Mouse (Mus musculus) NIH3T3 (cell line): ENCODE measurements around the gene Cacna1h.
A peak's percentile ranks its signal among the peaks of the same experiment; 100 is the strongest.

Experiments used
- DNase-seq: peaks from one replicate; pipeline ENCODE4 v3.0.0-alpha.2; 2012; ENCODE audit warnings: low read depth

Cacna1h gene

DNA sequence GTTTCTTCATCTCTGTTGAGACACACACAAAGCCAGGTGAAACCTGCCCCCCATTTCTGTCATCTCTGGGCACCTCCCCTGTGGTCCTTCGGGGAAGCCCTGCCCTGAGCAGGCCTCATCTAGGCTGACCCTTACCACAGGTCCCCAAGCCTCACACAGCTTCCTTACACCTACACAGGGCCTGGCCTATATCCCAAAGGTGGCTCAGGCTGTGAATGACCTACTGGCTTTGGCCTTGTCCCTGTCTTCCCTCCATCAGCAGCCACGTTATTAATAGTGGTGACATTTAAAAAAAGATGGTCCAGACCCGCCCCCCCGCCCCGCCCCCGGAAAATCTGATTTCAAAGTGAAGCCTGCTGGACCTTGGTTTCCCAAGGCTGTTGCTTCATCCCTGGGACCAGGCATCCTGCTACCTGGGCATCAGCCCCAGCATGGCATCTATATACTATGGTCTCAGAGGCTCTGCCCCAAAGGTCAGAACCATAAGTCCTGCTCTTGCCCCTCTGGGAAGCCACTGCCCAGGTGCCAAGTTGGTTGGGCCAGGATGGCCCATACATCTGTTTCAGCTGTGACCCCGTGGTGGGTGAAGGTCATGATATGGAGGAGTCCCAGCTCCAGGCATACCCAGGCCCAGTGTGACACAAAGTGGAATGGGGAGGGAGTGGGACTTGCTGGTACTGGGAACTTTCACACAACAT lies 25.1 kb downstream of the Cacna1h start:
- no peak for DNase-seq

DNA sequence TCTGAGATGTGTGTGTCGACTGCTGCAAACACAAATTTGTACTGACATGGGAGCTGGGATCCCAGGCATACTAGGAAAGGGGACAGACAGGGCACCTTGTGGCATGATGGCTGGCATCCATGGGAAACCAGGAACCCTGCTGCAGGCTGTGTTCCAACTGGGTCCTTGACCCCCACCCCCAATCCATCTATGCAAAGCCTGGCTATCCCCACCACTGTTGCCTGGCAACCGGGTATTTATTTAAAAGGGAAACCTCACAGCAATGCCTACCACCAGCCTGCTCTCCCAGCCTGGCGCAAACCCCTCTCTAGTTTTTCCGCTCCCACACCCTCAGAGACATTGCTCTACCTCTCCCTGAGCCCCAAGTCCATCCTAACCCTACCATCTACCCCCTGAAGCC lies 26.2 kb downstream of the Cacna1h start:
- no peak for DNase-seq

DNA sequence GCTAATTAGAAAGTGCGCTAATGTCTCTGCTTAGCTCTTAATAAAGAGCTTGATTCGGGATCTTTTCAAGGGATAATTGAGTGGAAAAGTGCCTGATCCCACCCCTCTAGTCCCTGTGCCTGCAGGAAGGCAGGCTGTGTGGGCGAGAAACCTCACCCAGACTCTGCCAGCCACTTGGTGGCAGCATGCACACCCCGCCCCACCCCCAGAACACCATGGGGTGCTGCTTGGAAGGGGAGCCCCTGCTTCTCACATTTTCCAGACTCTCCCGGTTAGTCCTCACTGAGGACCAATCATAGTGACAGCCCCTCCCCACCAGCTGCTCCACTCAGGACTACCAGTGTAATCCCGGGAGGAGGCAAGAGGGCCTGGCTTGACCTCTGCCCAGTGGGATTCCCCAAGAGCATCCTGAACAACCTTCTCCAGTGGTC lies 27.6 kb downstream of the Cacna1h start:
- no peak for DNase-seq

- peak; percentile 36 for DNase-seq
Observed at GRCm38 (mm10) chr17:25405224-25405895, 28.2 kb downstream of the Cacna1h start.

GRCm38 (mm10) chr17:25404190-25404589 lies 29.4 kb downstream of the Cacna1h start:
- DNase-seq: no peak

GRCm38 (mm10) chr17:25402224-25402623 lies 31.4 kb downstream of the Cacna1h start:
- no peak for DNase-seq

DNA sequence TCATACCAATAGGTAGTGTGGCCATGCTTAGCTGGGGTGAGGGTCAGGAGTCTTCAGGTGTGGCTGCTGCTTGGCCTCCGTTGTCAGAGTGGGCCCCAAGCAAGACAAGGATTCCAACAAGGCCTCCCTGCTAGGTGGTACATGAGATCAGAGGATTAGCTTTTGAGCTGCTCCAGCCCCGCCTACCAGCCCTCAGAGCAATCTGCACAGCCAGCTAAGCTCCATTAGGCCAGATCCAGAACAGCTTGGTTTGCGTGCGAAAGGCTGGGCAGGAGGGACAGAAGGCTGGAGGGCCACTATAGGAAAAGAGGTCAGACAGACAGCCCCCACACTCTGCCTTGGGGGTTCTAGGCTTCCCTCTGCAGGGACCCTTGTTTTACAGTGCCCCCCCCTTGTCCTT lies 32.1 kb downstream of the Cacna1h start:
- no peak for DNase-seq

DNA sequence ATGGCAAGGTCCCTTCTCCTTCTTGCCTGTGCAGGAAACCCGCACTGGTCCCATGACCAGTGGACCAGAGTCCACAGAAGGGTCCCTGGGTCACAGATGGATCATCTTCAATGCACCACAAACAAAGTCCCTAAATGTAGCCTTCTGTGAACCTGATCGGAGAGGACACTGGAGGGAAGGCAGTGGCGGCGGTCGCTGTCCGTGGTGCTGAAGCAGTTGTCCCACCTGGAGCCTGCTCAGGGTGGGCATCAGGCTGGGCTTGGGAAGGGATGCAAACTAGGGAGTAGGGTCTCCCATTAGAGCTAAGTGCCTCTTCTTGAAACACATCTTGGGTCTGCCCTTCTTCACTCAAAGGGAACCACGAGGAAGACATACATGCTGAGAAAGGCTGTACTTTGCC lies 33.1 kb downstream of the Cacna1h start:
- DNase-seq: peak; percentile 58

DNA sequence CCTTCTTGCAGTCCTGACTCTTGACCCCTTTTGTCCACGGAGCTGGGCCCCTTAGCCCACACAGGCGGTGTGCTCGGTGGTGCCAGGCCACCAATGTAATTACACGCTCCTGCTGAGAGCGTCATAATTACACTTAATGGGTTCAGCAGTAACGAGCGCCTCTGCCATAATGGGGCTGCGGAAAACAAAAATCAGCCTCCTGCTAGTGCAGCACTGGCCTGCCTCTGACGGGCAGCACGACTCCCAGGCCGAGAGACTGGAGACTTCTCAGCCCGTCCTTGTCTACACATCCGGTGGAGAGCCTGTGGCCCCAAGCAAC lies 35.1 kb downstream of the Cacna1h start:
- no peak for DNase-seq

GRCm38 (mm10) chr17:25397804-25398519 lies 35.6 kb downstream of the Cacna1h start:
- peak; percentile 85 for DNase-seq

- no peak for DNase-seq
Observed at GRCm38 (mm10) chr17:25394526-25394925, 39.1 kb downstream of the Cacna1h start.

GRCm38 (mm10) chr17:25374011-25374410 lies 59.6 kb downstream of the Cacna1h start:
- DNase-seq: peak; percentile 47

DNA sequence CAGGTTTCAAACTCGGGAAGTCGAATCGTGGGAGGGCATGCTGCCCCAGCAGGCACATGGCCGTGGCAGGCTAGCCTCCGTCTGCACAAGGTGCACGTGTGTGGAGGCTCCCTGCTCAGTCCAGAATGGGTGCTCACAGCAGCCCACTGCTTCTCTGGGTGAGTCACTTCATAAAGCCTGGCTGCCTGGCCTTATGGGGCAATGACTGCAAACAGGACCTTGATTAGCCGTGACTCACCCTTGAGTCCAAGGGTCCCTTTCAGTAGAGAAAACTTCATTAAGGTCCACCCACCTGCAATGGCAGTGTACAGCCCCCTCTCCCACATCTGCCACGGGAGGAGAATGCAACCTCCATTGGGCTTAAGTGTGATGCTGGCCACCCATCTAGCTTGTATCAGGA lies 61.1 kb downstream of the Cacna1h start:
- DNase-seq: peak; percentile 41

DNA sequence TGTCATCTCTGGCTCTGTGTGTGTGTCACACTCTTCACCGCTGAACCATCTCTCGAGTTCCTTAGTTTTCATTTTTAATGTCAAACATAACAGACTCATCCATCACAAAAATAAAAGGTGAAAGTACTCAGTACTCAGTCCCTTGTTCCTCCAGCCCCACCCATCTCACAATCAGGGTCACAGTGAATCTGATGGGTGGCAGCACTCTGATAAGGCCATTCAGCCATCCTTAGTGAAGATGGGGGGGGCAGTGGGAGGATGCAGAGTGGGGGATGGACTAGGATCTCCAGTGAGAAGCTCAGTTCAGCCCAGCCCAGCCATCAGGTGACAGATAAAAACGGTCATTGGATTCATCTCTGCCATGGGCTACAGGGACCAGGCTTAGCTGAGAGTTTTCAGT lies 64.6 kb downstream of the Cacna1h start, which contains the start of gene Tpsg1:
TSS of gene Tpsg1 (plus strand) at position 301 of the 400 bp plus-strand sequence.
- DNase-seq: no peak

DNA sequence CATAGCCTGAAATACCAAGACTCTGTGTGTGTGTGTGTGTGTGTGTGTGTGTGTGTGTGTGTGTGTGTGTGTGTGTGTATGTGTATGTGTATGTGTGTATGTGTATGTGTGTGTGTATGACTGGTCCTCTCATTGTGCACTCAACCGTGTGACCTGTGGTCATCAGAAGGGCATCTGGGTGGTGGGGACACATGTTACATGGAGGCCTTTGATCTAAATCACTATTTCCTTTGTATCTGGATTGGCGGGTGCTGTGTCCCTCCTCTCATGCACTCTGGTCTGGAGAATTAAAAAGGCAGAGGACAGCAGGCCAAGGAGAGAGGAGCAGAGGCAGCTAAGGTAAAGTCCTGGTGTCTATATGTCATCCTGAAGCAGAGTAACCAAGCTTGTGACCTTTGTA lies 67.6 kb downstream of the Cacna1h start, which contains the start of gene Tpsb2:
TSS of gene Tpsb2 (plus strand) at position 301 of the 400 bp plus-strand sequence.
- no peak for DNase-seq

- peak; percentile 71 for DNase-seq
Observed at GRCm38 (mm10) chr17:25363726-25364125, 69.9 kb downstream of the Cacna1h start.

DNA sequence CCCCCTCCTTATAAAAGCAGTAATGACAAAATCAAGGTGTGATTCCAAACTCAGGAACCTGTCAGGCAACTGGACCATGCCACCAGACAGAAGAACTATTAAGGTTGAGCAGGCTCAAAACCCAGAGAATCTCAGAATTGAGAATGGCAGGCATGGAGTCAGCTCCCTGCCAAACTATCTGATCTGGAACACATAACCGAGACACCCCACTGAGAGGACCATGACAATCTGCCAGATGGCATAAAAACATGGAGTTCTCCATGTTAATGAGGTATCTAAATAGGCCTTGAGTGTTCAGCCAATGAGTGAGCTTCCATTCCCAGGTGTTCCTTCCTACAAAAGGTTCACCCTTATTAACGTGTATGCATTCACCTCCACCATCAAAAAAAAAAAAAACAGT lies 72.3 kb downstream of the Cacna1h start:
- DNase-seq: no peak

GRCm38 (mm10) chr17:25345462-25345861 lies 88.1 kb downstream of the Cacna1h start, which contains the start of gene Tpsab1:
TSS of gene Tpsab1 (minus strand) at chr17:25345562.
- DNase-seq: no peak

DNA sequence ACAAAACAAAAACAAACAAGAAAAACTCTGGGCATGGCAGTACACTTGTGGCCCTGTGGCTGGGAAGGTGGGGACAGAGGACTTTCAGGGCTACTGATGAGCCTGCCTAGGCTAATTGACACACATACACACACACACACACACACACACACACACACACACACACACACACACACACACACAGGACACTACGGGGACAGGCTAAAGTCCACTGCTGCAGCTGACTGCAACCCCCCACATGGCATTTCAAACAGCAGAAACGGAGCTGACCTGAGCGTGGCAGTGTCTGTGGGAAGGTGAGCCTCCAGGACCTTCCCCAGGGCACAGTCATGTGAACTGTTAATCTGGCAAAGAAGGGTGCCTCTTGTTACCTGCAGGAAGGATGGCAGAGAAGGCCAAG lies 92.1 kb downstream of the Cacna1h start:
- no peak for DNase-seq

- DNase-seq: no peak
Observed at GRCm38 (mm10) chr17:25340003-25340402, 93.6 kb downstream of the Cacna1h start.

GRCm38 (mm10) chr17:25338218-25338617 lies 95.4 kb downstream of the Cacna1h start:
- DNase-seq: no peak

DNA sequence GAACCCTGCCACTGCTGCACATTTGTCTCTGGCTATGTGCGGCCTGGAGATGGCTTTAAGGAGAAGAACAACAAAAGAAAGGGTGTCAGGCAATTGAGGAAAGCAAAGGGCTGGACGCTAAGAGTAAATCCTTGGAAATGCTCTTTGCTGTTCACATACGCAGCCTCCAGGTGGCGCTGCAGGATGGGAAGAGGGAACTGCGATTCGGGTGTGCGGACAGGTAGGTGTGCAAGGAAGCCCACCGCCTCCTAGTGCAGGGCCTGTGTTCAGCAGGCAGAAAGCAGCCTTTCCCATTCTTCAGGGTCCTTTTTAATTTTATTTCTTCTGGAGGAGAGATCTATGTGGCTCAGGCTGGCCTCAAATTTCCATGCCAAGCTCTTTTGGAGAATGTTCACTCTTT lies 99.6 kb downstream of the Cacna1h start:
- peak; percentile 79 for DNase-seq

DNA sequence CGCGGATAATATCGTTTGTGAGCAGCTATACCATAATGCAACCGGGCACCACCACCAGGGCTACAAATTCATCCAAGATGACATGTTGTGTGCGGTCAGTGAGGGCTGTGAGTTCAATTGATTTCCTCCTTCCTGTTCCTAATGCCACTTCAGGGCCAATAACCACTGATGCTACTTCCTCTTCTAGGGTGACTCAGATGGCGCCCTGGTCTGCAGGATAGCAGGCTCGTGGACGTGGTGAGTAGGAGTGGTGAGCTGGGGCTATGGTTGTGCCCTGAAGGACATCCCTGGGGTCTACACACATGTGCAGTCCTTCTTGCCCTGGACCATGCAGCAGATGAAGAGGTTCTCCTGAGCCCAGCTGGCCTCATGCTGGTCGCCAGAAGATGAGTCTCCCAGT lies 101.3 kb downstream of the Cacna1h start:
- no peak for DNase-seq
